Mouse (Mus musculus): Measurements from ENCODE around the gene Akap11.

- TF ChIP-seq TAL1 (IDR thresholded peaks at IDR 0.05; ENCODE audit: low read length) (no peak), GATA1 (IDR thresholded peaks at IDR 0.05; ENCODE audit: low read length) (no peak)
Observed at GRCm38 (mm10) chr14:78568410-78568809, 31.8 kb upstream of the Akap11 start.

Data from erythroblast, embryonic 14.5 days (primary cell).